Mouse (Mus musculus) hindbrain, embryonic 11.5 days (tissue): ENCODE data around the gene Spem1. TPM values are rescaled to one million over a fixed set of nuclear protein-coding genes. Genes with fewer than 3 reads are reported as not detected.
"Not testable (repeated sequence)": the region's sequence is repeated elsewhere in the genome, so short reads cannot be mapped to it uniquely, and the experiment has no call there.

ENCODE experiments used
- ATAC-seq: fragments of 200-750 bp; cut with Nextera tagmentation; 2 replicates; pipeline ENCODE4 v1.8.0; 2017; ENCODE audit warnings: mild to moderate bottlenecking, moderate TSS enrichment, moderate library complexity; ENCODE audit not compliant: low FRiP score
- DNase-seq: peaks from one replicate; pipeline ENCODE4 v3.0.0-alpha.2; 2015; ENCODE audit warnings: low spot score
- H3K27ac ChIP-seq: fragments of 300-500 bp; sonication (generic); 2 replicates; pipeline ENCODE4 v1.5.1; 2014; ENCODE audit warnings: mild to moderate bottlenecking, low read depth, low read length
- H3K27me3 ChIP-seq: fragments of 300-500 bp; sonication (generic); 2 replicates; pipeline ENCODE4 v1.6.1; 2014; ENCODE audit warnings: mild to moderate bottlenecking, low read length, moderate library complexity, mixed read lengths; ENCODE audit not compliant: control insufficient read depth, insufficient read depth
- H3K36me3 ChIP-seq: fragments of 300-500 bp; sonication (generic); 2 replicates; pipeline ENCODE4 v1.6.1; 2014; ENCODE audit warnings: mild to moderate bottlenecking, low read length, moderate library complexity, mixed read lengths; ENCODE audit not compliant: control insufficient read depth, insufficient read depth
- H3K4me1 ChIP-seq: fragments of 300-500 bp; sonication (generic); replicated peaks from 2 replicates; pipeline ENCODE4 v1.6.1; 2014; ENCODE audit warnings: low read length, mixed read lengths; ENCODE audit not compliant: control insufficient read depth, insufficient read depth
- H3K4me2 ChIP-seq: fragments of 300-500 bp; sonication (generic); replicated peaks from 2 replicates; pipeline ENCODE4 v1.6.1; 2014; ENCODE audit warnings: mild to moderate bottlenecking, low read depth, low read length
- H3K4me3 ChIP-seq: fragments of 300-500 bp; sonication (generic); 2 replicates; pipeline ENCODE4 v1.5.1; 2014; ENCODE audit warnings: low read depth, low read length
- H3K9ac ChIP-seq: fragments of 300-500 bp; sonication (generic); 2 replicates; pipeline ENCODE4 v1.6.1; 2014; ENCODE audit warnings: low read depth, low read length
- H3K9me3 ChIP-seq: fragments of 300-500 bp; sonication (generic); 2 replicates; pipeline ENCODE4 v1.6.1; 2016; ENCODE audit warnings: low read length; ENCODE audit not compliant: control insufficient read depth
- WGBS: fragments of 180-500 bp; shearing (Covaris S2); extraction: QIAGEN DNeasy Blood & Tissue Kit; methylation state at CpG from one replicate; pipeline ENCODE4 v1.1.7; 2014; 5-methylcytosine and 5-hydroxymethylcytosine counted together
- polyA plus RNA-seq: library from polyadenylated mRNA; unstranded; fragments of >200 nt; fragmentation: Nextera tagmentation; extraction: Ambion mirVana; gene quantifications from 2 replicates; pipeline ENCODE4 v1.2.1, GENCODE M21; 2014

Gene Spem1
- 0.17 and 0.38 TPM in 2 replicates for polyA plus RNA-seq

- DNase-seq (no peak), ATAC-seq (no peak)
- no peaks in the 10 kb centered on the region for H3K27me3 ChIP-seq
- H3K4me2 ChIP-seq, result no peak within 1 kb of the TSS
- no peaks in the 10 kb centered on the region for H3K9me3 ChIP-seq
- no peak within 1 kb of the TSS for H3K9ac ChIP-seq
- peaks cover 9% of the 10 kb centered on the region for H3K36me3 ChIP-seq
- 76% methylated on average over 3 of the region's 3 CpGs for WGBS
- H3K4me1 ChIP-seq, result no peaks in the 10 kb centered on the region; the same call in 1 of the 2 replicates
- H3K4me3 ChIP-seq, result no peak within 1 kb of the TSS
- H3K27ac ChIP-seq, result no peak within 1 kb of the TSS
These were observed at the start of gene Spem1 for GRCm38 (mm10) chr11:69822080-69822479. Spem1 (minus strand) TSS chr11:69822180.

- no peak for DNase-seq
- WGBS, result 99% methylated on average over 2 of the region's 2 CpGs
- no peaks in the 10 kb centered on the region for H3K4me1 ChIP-seq
- H3K36me3 ChIP-seq, result no peaks in the 10 kb centered on the region
- no peak overlapping the region for H3K27ac ChIP-seq
- no peak overlapping the region for H3K9ac ChIP-seq
- no peaks in the 10 kb centered on the region for H3K27me3 ChIP-seq
- no peak for ATAC-seq
- no peak overlapping the region for H3K4me3 ChIP-seq
- no peak overlapping the region for H3K4me2 ChIP-seq
- no peaks in the 10 kb centered on the region for H3K9me3 ChIP-seq
These were observed 48.5 kb upstream of the Spem1 start for GRCm38 (mm10) chr11:69870289-69871069.

- H3K27me3 ChIP-seq, result no peaks in the 10 kb centered on the region
- no peak overlapping the region for H3K9ac ChIP-seq
- DNase-seq, result no peak
- no peak overlapping the region for H3K27ac ChIP-seq
- no peaks in the 10 kb centered on the region for H3K4me1 ChIP-seq
- ATAC-seq, result no peak
- H3K4me2 ChIP-seq, result no peak overlapping the region
- no peak overlapping the region for H3K4me3 ChIP-seq
- H3K36me3 ChIP-seq, result no peaks in the 10 kb centered on the region
- no peaks in the 10 kb centered on the region for H3K9me3 ChIP-seq
- 76% methylated on average over 9 of the region's 9 CpGs for WGBS
These were observed 45.4 kb upstream of the Spem1 start for GRCm38 (mm10) chr11:69867335-69867734.

- Histone ChIP-seq H3K4me3 (no peak overlapping the region), H3K9ac (no peak overlapping the region), H3K36me3 (no peaks in the 10 kb centered on the region), H3K27me3 (no peaks in the 10 kb centered on the region), H3K27ac (no peak overlapping the region), H3K4me1 (no peaks in the 10 kb centered on the region), H3K9me3 (no peaks in the 10 kb centered on the region), H3K4me2 (no peak overlapping the region)
- ATAC-seq (no peak), DNase-seq (no peak)
- WGBS, result 88% methylated on average over 9 of the region's 9 CpGs
These were observed 43.6 kb upstream of the Spem1 start for GRCm38 (mm10) chr11:69865561-69865960.

- no peaks in the 10 kb centered on the region for H3K9me3 ChIP-seq
- no peak overlapping the region for H3K27ac ChIP-seq
- H3K9ac ChIP-seq, result no peak overlapping the region
- H3K36me3 ChIP-seq, result no peaks in the 10 kb centered on the region
- H3K27me3 ChIP-seq, result no peaks in the 10 kb centered on the region
- H3K4me3 ChIP-seq, result no peak overlapping the region
- H3K4me2 ChIP-seq, result no peak overlapping the region
- H3K4me1 ChIP-seq, result no peaks in the 10 kb centered on the region
- 66% methylated on average over 8 of the region's 8 CpGs for WGBS
- DNase-seq, result no peak
- no peak for ATAC-seq
These were observed 42.3 kb upstream of the Spem1 start for GRCm38 (mm10) chr11:69864138-69864860.

GRCm38 (mm10) chr11:69863729-69864128 lies 41.7 kb upstream of the Spem1 start:
- not testable (repeated sequence) for H3K27me3 ChIP-seq, H3K9ac ChIP-seq, H3K4me1 ChIP-seq, H3K4me3 ChIP-seq, DNase-seq, H3K4me2 ChIP-seq, H3K9me3 ChIP-seq, H3K36me3 ChIP-seq, H3K27ac ChIP-seq, ATAC-seq
- WGBS, result 82% methylated on average over 3 of the region's 3 CpGs

GRCm38 (mm10) chr11:69858113-69858998 lies 36.4 kb upstream of the Spem1 start, which contains the start of gene Tnk1:
Tnk1 (minus strand) TSS chr11:69858730.
- ATAC-seq, result no peak
- WGBS, result 23% methylated on average over 29 of the region's 30 CpGs
- Histone ChIP-seq H3K4me2 (peak within 1 kb of the TSS; percentile 7; the same call in 1 of the 2 replicates), H3K4me3 (no peak within 1 kb of the TSS), H3K9me3 (no peaks in the 10 kb centered on the region), H3K27me3 (peaks cover 17% of the 10 kb centered on the region), H3K27ac (no peak within 1 kb of the TSS), H3K9ac (no peak within 1 kb of the TSS), H3K4me1 (peaks cover 3% of the 10 kb centered on the region; the same call in 1 of the 2 replicates), H3K36me3 (no peaks in the 10 kb centered on the region)
- DNase-seq, result no peak

- no peak overlapping the region for H3K4me2 ChIP-seq
- H3K27ac ChIP-seq, result no peak overlapping the region
- H3K9me3 ChIP-seq, result no peaks in the 10 kb centered on the region
- no peak overlapping the region for H3K9ac ChIP-seq
- ATAC-seq (peak; percentile 68), DNase-seq (peak; percentile 65)
- 19% methylated on average over 16 of the region's 16 CpGs for WGBS
- H3K4me3 ChIP-seq, result no peak overlapping the region
- peaks cover 17% of the 10 kb centered on the region for H3K27me3 ChIP-seq
- H3K36me3 ChIP-seq, result no peaks in the 10 kb centered on the region
- peaks cover 3% of the 10 kb centered on the region; the same call in 1 of the 2 replicates for H3K4me1 ChIP-seq
These were observed 33.4 kb upstream of the Spem1 start for GRCm38 (mm10) chr11:69855347-69855746.
